Mouse (Mus musculus): Measurements from ENCODE around the gene Itgb6. TPM values are rescaled to one million over a fixed set of nuclear protein-coding genes. Genes with fewer than 3 reads are reported as not detected.

The Itgb6 gene
- polyA plus RNA-seq, 3 experiments from 2014 or later = not detected

DNA sequence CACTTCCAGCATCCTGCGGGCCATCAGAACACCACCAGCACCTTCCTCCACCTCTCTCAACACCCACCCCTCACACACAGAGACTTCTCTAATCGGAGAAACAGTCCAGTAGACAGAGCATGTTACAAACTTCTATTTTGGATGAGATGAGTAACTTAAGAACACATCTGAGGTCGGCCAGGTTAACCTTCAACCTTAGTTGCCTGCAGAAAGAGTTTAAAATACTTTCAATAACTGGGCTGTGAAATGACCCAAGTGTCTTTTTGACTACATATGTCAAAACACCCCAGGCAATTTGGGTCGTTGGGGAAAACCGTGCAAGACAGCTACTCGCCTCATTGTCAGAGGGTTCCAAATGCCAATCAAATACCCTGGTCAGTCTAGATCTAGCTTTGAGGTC is 10.0 kb downstream of the Itgb6 start:
- no peak for ATAC-seq

DNA sequence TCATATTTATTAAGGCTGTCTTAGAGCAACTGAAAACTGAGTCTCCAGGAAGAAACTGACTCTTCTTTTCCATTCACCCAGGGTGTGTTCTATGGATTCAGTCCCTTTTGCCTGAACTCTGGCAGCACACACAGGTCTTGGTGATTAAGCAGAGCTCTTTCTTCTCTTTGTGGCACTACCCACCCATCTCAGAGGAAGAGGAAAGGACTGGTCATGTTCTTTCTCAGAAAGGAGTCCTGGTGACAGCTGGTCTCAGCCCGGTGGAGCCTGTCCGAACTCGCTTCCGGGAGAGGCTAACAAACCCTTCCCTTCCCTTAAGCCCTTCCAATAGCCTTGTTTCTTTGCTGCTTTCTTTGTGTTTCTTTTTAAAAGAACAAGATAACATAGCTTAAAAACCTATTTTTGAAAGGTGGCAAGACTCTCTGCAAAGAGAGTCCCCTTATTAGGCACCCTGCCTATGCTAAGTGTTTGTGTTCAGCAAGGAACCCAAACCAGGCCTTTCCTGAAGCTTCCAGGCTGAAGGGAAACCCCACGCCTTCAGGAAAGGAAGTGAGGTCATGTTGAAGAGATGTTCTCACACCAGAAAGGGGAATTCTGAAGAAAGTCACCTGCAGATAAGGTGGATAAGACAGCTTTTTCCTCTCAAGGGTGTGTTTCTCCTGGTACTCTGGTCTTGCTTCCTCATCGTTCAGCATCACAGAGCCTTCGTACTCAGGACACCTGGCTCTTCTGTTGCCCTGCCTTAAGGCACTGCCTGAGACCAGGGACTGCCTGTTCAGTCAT is 11.2 kb downstream of the Itgb6 start:
- no peak for ATAC-seq

DNA sequence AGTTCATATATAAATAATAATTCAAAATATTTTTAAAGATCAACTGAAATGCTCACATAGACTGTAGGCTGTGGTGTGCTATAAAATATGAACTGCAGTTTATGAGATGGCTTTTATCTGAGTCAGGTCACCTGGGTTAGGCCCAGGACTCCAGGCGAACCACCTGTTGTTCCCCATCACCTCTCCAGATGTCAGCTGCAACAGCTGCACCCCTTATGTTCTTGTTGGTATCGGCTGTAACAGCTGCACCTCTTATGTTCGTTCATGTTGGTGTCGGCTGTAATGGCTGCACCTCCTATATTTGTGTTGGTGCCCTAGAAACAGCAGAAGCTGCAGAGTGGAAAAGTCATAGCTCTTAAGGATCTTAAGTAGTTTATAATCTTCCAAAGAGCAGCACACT is 12.1 kb downstream of the Itgb6 start:
- no peak for ATAC-seq

DNA sequence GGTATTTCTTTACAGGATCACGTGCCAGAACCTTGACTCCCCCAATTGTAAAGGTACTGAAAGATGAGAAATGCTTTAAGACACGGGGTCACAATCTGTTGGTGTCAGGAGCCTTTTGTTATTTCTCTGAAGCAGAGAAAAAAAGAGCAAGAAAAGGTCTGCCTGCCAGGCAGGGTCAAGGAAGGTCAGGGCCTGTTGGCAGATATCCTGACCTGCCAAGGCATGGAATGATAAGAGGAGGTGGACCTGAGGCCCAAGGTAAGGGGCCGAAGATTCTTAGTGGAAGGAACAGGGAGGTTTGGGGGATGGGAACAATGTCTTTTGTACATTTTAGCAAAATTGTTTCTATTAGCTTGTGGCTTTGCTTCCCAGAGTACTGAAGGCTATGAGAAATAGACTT is 13.8 kb downstream of the Itgb6 start:
- no peak for ATAC-seq

DNA sequence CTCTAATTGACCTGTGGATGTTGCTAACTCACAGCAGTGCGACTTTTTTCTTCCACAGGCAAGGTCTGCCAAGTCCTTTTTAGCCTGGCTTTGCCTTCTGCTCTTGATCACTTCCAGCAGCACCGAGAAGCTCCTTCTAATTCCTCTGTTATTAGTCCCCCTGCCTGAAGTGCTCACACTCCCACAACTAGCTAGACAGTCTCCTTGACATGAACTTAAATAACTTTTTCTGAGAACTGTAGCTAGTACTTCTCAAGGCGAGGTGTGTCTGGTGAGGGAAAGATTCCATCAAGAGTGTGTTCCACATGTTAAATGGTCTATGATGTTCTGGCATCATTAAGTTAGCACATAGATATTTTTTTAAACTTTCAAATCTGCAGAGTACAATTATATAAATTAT is 15.6 kb downstream of the Itgb6 start:
- ATAC-seq = no peak

DNA sequence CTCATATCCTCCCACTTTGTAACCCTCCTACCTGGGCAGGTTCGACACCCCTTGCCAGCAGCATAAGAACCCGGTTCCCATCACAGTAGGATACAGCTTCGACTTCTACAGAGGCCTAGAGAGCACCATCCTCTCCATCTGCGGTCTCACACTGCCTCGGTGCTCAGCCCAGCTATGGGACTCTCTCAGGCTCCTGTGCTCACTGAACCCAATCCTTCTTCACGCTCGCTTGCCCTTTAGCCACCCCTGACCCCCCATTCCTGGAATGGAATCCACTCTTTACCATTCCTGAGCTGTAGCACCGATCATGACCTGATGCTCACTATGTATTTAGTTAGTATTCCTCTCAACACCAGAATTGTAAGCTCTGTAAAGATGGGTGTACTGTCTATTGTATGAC is 17.0 kb downstream of the Itgb6 start:
- no peak for ATAC-seq

DNA sequence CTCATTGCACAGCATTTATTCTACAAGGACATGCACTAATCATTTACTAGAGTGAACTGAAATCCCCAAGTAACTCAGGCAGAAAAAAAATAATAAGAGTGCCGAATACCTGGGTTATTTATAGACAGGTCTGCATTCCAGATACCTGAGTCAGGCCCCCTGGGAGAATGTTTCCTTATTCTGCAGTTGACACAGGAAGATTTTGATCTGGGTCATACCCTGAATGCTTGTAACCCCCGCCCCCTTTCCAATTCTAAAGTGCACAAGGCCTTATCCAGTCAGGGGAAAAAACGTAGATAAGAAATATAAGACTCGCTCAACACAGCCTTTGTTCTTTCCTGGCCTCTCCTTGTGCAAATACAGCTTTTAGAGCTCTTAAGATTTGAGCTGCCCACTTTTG is 19.1 kb downstream of the Itgb6 start:
- no peak for ATAC-seq

DNA sequence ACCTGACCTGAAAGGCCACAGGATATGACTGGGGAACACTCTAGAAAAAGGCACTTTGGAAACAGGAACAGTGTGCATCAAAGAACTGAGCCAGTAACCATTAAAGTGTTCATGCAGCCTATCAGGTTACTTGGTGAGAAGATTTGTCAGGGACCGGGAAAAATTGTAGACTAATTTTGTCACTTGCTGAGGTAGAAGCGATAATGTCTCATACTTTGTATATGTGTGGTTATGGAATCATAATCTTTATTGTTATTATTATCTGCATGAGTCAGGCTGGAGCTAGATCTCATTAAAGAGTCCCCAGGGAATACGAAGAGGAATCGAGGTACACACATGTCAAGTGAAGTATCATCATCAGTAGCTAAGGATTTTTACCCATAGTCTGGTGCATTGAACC is 21.5 kb downstream of the Itgb6 start:
- ATAC-seq = no peak

DNA sequence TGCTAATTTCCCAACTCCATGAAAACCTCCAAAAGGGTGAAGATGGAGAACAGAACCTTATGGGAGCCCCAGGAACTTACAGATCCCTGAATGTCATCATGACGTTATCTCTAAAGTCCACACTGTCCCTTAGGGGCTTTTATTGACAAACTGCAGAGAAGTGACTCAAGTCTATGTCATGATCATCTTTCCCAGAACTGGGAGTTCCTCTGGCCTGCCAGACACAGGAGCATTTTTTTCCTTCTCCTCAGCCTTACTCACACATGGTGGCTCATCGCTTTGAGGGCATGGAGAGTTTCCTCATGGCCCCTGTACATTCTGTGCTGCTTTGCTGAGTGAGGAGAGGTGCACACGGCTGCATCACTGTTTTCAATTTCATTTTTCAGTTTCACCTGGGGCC is 22.4 kb downstream of the Itgb6 start:
- ATAC-seq = no peak

DNA sequence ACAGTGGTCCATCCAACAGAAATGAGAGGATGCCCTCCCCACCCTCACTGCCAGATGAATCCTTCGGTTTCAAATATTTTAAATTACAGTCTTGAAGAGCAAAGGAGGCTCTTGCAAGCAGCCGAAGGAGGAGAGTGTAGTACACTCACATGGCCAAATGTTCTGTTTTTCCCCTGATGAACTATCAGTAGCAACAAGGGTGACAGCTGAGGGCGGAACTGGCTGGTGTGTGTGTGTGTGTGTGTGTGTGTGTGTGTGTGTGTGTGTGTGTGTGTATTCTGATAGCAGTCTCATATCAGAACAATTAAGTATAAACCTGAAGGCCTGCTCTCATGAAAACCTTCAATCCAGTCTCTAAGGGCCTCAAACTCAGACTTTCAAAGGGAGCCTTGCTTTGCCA is 22.9 kb downstream of the Itgb6 start:
- no peak for ATAC-seq

DNA sequence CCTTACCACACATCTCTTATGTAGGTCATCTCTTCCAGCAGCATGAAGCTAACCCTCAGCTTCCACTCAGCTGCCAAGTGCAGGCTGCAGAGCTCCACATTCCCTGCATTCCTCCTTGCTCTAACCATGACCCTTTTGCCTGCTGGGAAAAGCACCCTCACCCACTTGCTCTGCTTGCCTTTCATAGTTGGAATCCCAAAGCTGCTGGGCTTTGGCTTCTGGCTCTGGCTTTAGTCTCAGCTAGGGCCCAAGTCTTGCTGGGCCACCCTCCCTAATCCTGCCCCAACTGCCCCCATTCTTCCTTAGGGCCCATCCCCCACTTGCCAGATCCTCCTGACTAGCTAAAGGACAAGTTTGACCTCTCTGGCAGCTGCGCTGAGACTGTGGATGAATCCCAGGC is 24.3 kb downstream of the Itgb6 start:
- ATAC-seq = no peak

DNA sequence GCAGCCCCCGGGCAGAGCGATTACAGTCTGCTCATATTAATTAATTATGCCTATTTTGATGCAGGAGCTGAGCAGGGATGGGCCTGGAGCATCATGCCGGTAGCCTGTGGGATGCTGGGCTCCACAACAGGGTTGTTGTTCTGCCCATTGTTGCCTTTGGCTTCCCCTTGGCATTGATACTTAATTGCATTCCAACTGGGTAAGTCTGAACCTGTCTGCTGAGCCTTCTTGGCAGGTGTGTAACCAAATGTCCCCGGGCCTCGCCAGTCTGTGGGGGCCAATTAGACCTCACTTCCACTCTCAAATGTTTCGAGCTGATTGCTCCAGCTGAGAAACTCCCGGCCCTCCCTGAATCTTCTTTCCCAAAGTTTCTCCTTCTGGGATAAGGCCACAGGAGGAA is 24.9 kb downstream of the Itgb6 start:
- no peak for ATAC-seq

DNA sequence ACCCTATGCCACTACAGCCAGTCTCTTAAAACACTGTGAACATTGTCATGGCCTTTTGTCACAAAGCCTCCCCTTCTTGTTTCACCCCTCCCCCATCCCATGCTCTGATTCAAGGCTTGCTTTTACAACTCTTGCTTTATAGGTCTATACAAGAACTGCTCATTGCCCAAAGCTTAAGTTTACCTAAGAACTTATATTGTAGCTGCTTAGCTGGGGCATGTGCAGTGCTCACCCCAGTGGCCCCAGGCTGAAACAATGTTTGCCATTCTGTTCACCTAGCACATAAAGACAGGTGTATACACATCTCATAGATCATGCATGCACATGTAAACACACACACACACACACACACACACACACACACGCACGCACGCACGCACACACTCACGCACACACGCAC is 25.9 kb downstream of the Itgb6 start:
- no peak for ATAC-seq

DNA sequence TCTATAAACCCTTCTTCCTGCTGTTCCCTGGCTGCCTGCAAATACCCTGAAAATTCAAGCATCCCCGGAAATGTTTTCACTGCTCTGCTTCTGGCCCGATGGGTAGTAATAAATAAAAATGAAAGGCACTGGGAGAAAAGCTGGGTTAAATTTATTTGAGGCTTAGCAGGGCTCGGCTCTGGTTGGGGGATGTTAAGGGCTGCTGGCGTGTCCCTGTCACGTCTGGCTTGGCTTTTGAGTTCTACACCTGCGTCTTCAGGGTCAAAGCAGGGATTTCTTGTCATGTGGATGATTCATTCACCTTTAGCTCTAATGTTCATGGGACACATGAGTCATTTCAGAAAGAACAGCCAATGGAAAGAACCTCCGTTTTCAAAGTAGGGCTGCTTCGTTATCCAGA is 26.7 kb downstream of the Itgb6 start:
- ATAC-seq = no peak

DNA sequence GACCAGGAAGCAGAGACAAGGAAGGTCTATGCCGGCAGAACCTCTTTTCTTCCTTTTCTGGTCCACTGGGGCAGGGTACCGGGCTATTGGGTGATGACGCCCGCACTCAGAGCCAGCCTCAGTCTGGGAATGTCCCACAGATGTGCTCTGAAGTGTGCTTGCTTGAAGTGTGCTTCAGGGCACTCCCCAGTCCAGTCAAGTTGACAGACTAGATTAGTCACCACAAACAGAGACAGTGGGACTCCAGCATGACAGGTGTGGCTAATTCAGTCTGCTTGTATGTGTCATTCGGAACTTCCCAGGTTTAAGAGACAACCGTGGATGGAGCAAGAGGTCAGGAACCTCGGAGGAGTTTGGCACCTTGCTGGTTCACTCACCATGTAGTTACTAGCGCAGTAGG is 27.9 kb downstream of the Itgb6 start:
- no peak for ATAC-seq

DNA sequence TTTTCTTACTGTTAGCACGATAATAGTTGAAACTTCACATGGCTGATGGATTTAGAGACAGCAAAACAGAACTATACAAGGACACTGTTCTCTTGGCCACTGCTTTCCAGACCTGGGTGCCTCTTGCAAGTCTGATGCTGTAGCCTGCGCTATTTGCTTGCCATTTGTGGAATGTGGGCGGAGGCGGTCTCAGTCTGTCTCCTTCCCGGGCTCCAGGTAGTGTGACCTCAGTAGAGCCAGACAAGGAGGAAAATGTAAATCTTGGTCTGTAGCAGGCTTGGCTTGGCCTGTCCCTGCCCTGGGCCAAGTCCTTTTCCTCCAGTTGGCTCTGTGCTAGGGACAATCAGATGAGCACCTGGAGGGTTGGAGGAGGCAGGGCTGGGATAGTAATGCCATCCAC is 30.2 kb downstream of the Itgb6 start:
- ATAC-seq = no peak

DNA sequence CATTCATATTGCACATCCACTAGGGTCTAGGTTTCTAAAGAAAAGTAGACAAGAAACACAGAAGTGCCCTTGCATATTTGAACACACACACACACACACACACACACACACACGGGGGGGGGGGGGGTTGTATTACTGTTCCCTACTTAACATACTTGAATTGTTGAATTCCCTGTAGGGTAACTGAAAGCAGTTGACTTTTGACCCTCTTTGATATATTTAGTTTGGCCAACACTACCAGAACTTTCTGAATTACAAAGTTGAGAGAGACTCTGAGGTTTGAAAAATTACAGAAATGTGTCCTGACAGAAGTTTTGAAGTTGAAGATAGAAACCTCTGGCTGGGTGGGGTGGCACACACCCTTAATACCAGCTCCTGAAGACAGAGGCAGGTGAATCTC is 32.2 kb downstream of the Itgb6 start:
- ATAC-seq = no peak

DNA sequence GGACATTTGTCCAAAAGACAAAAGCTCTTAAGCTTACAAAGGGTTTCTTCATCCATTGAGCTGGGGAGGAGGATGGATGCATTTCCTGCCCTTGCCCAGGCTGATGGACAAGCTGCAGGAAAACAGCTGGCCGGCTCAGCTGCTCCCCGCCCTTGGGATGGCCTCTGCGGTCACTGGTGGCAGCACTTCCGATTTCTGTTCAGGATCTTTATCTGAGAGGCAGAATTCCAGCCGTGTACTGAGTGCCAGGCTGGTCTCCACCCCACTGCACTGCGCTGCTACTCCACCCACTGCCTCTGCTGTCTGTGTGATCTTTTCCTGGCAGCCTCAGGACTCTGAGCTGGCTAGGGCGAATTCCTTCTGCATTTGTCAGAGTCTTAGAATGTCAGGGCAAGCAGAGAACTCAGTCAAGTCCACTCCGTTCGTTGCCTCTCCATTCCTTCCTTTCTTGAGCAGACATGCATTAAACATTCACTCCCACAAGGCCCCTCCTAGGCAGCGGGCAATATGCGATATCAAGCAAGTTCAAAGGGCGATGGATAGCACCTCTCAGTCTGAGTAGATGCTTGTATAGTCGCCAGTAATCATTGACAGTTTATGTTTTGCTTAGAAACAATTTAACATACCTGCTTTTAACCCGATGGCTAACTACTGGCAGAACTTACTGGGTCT is 33.4 kb downstream of the Itgb6 start:
- ATAC-seq = no peak

DNA sequence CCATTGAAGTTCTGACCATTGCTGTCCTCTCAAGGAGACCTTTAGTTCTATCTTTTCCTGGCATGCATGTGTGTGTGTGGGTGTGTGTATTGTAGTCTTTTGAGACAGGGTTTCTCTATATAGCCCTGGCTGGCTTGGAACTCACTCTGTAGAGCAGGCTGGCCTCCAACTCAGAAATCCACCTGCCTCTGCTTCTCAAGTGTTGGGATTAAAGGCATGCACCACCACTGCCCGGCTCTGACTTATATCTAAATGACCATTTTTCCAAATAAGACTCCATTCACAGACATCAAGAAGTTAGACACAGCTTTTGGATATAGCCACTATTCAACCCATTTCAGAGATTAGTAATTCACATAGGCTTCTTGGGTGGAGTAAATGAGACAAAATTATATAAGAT is 34.3 kb downstream of the Itgb6 start:
- ATAC-seq = no peak

DNA sequence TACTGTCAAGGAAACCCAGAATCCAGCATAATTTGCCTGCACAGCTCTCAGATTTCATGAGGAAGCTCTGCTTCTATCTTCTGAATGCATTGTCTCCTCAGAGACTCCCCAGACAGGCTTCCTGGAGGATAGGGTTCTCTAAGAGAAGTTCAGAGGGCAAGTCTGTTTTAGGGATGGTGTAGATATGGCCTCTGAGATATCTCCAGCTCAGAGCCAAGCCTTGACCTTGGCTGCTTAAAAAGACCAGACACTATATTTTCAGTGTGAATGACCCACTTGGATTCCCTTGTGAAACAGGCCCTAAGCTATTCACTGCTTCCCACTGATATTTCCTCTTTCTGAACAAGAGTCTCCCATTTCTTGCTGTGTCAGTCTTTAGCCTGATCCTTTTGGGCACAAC is 36.5 kb downstream of the Itgb6 start:
- no peak for ATAC-seq

DNA sequence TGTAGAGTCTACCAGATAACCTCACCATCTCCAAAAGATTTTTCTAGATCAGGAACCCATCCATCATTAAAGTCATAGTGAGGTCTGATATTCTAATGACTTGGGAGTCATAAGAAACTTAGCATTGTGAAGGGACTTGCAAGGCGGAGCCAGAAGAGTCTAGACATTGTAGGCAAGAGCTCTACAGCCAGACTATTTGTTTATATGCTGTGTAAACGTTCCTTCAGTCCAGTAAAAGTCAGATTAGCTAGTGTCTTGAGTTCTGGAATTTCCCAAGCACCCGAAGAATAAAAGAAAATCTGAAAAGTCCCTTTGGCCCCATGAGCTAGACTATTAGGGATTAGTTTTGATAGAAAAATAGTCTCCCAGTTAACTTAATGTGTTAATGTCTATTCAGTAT is 38.3 kb downstream of the Itgb6 start:
- ATAC-seq = no peak

DNA sequence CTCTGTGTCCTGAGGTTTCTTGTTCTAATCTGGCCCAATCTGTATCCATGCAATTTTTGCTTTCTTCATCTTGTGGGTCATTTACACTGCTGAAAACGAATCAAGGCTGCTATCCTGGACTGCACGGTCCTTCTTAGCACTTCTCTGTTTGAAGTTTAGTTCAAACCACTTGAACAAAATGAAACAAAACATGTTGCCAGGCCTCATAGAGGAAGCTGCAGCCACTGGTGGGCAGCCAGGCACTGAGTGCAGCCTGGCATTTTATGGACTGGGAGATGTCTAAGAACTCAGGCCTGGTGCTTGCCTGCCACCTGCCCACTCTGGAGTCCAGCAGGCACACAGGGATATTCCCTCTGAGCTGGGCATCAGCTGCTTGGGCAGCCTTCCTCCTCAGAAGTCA is 39.9 kb downstream of the Itgb6 start:
- ATAC-seq = no peak

DNA sequence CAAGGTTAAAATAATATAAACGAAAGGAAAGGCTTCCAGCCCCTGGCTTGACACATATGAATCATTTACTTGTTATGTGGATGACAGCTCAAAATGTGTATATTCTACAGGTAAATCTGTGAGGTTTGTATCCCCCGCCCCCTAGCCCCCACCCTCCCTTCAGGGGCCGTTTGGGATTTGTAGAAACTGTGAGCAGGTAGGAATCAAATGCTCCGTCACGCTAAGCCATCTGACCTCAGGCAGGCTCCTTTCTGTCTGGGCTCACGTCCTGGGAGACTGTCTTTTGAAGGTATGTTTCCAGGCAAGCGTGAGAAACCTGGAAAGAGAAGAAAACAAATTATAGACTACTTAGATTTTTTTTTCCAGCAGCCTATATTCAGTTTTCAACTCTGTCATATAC is 48.0 kb downstream of the Itgb6 start:
- no peak for ATAC-seq
